Comparison of ENCODE assay signal across 29 mouse cellular contexts in genomic region chr11:34467056-34467455, GRCm38 (mm10).
DNase-seq lines count a peak whose midpoint lies in the region; ATAC-seq and TF ChIP-seq lines count a peak whose summit lies in the region.
"Had no signal": no experiment of that assay in that cellular context is flagged by ENCODE, and none has a peak within 500 bp of the region (broad histone marks: within the 10 kb centered on the region; RNA-seq: fewer than 3 reads in every experiment).

No protein-coding gene starts in this region.

- peak; percentile 17 for TF ChIP-seq RAD21 in CH12.LX (IDR thresholded peaks at IDR 0.05; ENCODE audit: low read depth, low read length)

- no peaks in the 10 kb centered on the region for H3K27me3 ChIP-seq in CH12.LX (replicated peaks)
- no peaks in the 10 kb centered on the region for H3K27me3 ChIP-seq in splenic B cell, adult 2 months (ENCODE audit: control insufficient read depth, insufficient read depth, low read length, poor library complexity, severe bottlenecking)
- H3K27me3 ChIP-seq: embryonic facial prominence, embryonic 13.5 days; hindbrain, embryonic 15.5 days; kidney, embryonic 15.5 days; liver, embryonic 15.5 days; midbrain, embryonic 15.5 days; neural tube, embryonic 12.5 days had no signal

- in situ Hi-C loops in CH12.LX (cut with MboI; ENCODE audit: low pct_ligation_motif_present, low pct_unique_long_range_greater_than_20kb, low sequenced_read_pairs) = no loop called here

- no peaks in the 10 kb centered on the region for H3K9me3 ChIP-seq in CH12.LX (replicated peaks; ENCODE audit: low read length)
- H3K9me3 ChIP-seq: embryonic facial prominence, embryonic 13.5 days; forebrain, embryonic 10.5 days; hindbrain, embryonic 10.5 days; hindbrain, embryonic 15.5 days; kidney, embryonic 15.5 days; liver, embryonic 15.5 days; midbrain, embryonic 10.5 days; midbrain, embryonic 15.5 days; neural tube, embryonic 12.5 days had no signal

- ATAC-seq in frontal cortex, adult (ENCODE audit: low TSS enrichment) = peak; percentile 72
- no peak for ATAC-seq in granulocyte monocyte progenitor cell, adult 5-6 weeks (replicated peaks; ENCODE audit: poor library complexity, severe bottlenecking)
- ATAC-seq: activated CD4-positive, CD25-positive, alpha-beta regulatory T cell, adult 4 months; forebrain, embryonic 16.5 days; midbrain, embryonic 15.5 days had no signal

- H3K79me2 ChIP-seq in CH12.LX (replicated peaks; ENCODE audit: control insufficient read depth, extremely low read depth, insufficient read depth, poor library complexity, severe bottlenecking) = no peaks in the 10 kb centered on the region

- dilution Hi-C loops in CH12.LX (cut with MboI; ENCODE audit: extremely low pct_ligation_motif_present, extremely low pct_unique_long_range_greater_than_20kb, low sequenced_read_pairs) = no loop called here

- TF ChIP-seq CTCF in CH12.LX (conservative IDR thresholded peaks at IDR 0.05 in 1 of 2, IDR thresholded peaks at IDR 0.05 in 1 of 2; ENCODE audit: low read depth in 2 of 2, low read length in 2 of 2) = peak in 1 of 2 experiments; percentile 40; a peak in 3 of 4 replicates

- no peak overlapping the region for H3K9ac ChIP-seq in CH12.LX (ENCODE audit: insufficient read depth, low read depth)
- H3K9ac ChIP-seq: embryonic facial prominence, embryonic 13.5 days; hindbrain, embryonic 15.5 days; kidney, embryonic 15.5 days; liver, embryonic 15.5 days; lung, embryonic 14.5 days; midbrain, embryonic 15.5 days; neural tube, embryonic 12.5 days had no signal

- no peak for TF ChIP-seq EP300 in CH12.LX (IDR thresholded peaks at IDR 0.05; ENCODE audit: low read length)

- H3K4me3 ChIP-seq in CH12.LX (replicated peaks in 1 of 3; ENCODE audit: low read depth in 2 of 3, low read length in 2 of 3, poor library complexity in 1 of 3) = no peak overlapping the region
- H3K4me3 ChIP-seq: embryonic facial prominence, embryonic 13.5 days; forebrain, embryonic 10.5 days; hindbrain, embryonic 10.5 days; hindbrain, embryonic 15.5 days; kidney, embryonic 15.5 days; liver, embryonic 15.5 days; midbrain, embryonic 10.5 days; midbrain, embryonic 15.5 days; neural tube, embryonic 12.5 days had no signal

- H3K4me1 ChIP-seq in CH12.LX (ENCODE audit: control insufficient read depth in 1 of 2, insufficient read depth in 2 of 2) = 0 out of 4 replicates have a peak, but pooled peaks cover 0 to 4% of the 10 kb centered on the region in 2 experiments
- H3K4me1 ChIP-seq: embryonic facial prominence, embryonic 13.5 days; forebrain, embryonic 10.5 days; hindbrain, embryonic 10.5 days; hindbrain, embryonic 15.5 days; kidney, embryonic 15.5 days; liver, embryonic 15.5 days; midbrain, embryonic 10.5 days; neural tube, embryonic 12.5 days had no signal

- TF ChIP-seq POLR2A in CH12.LX (IDR thresholded peaks at IDR 0.05; ENCODE audit: low read depth, low read length) = no peak

- intact Hi-C loops in left cerebral cortex, postnatal 36 days (cut with DNase I) = no loop called here

- DNase-seq in frontal cortex, postnatal 36 days (ENCODE audit: low spot score in 2 of 2) = no peak
- DNase-seq in CH12.LX (ENCODE audit: extremely low read depth) (peak; percentile 21), ZHBTc4 (ENCODE audit: low read depth, low spot score) (peak; percentile 35)
- peak; percentile 6 for DNase-seq in splenic B cell, adult 2 months (ENCODE audit: low read depth, low spot score)
- DNase-seq in left cerebral cortex, postnatal 36 days (ENCODE audit: low spot score in 2 of 2) = no peak
- DNase-seq: adrenal gland, adult 2 months; cerebellum, adult 8-10 months; cerebellum, postnatal 25 days; gastrocnemius, postnatal 10 days; heart, postnatal 14 days; kidney, adult 18-20 months; kidney, postnatal 25 days; liver; lung, embryonic 14.5 days; lung, postnatal 14 days; right cerebral cortex, postnatal 25 days had no signal

- no peak overlapping the region for H3K4me2 ChIP-seq in CH12.LX (ENCODE audit: insufficient read depth, low read depth, poor library complexity, severe bottlenecking)
- H3K4me2 ChIP-seq: embryonic facial prominence, embryonic 13.5 days; hindbrain, embryonic 15.5 days; kidney, embryonic 15.5 days; liver, embryonic 15.5 days; lung, embryonic 14.5 days; midbrain, embryonic 15.5 days; neural tube, embryonic 12.5 days had no signal

- H3K36me3 ChIP-seq in CH12.LX (replicated peaks in 1 of 2; ENCODE audit: control insufficient read depth in 1 of 2, insufficient read depth in 1 of 2, low read length in 1 of 2) = peaks cover 42 to 92% of the 10 kb centered on the region in 2 experiments
- H3K36me3 ChIP-seq in splenic B cell, adult 2 months (ENCODE audit: control insufficient read depth, insufficient read depth, low read length, poor library complexity, severe bottlenecking) = peaks cover 7% of the 10 kb centered on the region; the same call in 1 of the 2 replicates
- H3K36me3 ChIP-seq: embryonic facial prominence, embryonic 13.5 days; forebrain, embryonic 10.5 days; hindbrain, embryonic 10.5 days; hindbrain, embryonic 15.5 days; kidney, embryonic 15.5 days; liver, embryonic 15.5 days; midbrain, embryonic 10.5 days; midbrain, embryonic 15.5 days; neural tube, embryonic 12.5 days had no signal

- no peak overlapping the region for H3K27ac ChIP-seq in CH12.LX (ENCODE audit: insufficient read depth, low read depth)
- H3K27ac ChIP-seq: embryonic facial prominence, embryonic 13.5 days; forebrain, embryonic 10.5 days; hindbrain, embryonic 10.5 days; hindbrain, embryonic 15.5 days; kidney, embryonic 15.5 days; liver, embryonic 15.5 days; midbrain, embryonic 10.5 days; midbrain, embryonic 15.5 days; neural tube, embryonic 12.5 days had no signal

TF ChIP-seq in CH12.LX, 34 proteins besides CTCF, POLR2A, EP300 and RAD21:
- TF ChIP-seq CHD2 (IDR thresholded peaks at IDR 0.05; ENCODE audit: low read length) (no peak), IRF4 (IDR thresholded peaks at IDR 0.05; ENCODE audit: low read depth, low read length) (no peak), USF1 (IDR thresholded peaks at IDR 0.05; ENCODE audit: low read depth, low read length) (no peak), BHLHE40 (IDR thresholded peaks at IDR 0.05; ENCODE audit: low read depth, low read length) (no peak), ELF1 (IDR thresholded peaks at IDR 0.05; ENCODE audit: low read depth, low read length) (no peak), KAT2A (IDR thresholded peaks at IDR 0.05; ENCODE audit: insufficient replicate concordance, low read length) (no peak)

Comparison
In these comparisons a context has a peak if more than half of its experiments do, and no peak if none do; other contexts are left out.
1. DNase-seq: peak in CH12.LX (single experiment), ZHBTc4 (single experiment) and splenic B cell, adult 2 months (single experiment); none in frontal cortex, postnatal 36 days (0 of 2) and left cerebral cortex, postnatal 36 days (0 of 2).